In genomic region chr1:124584620-124585019, GRCm38 (mm10) we compare ENCODE assay signal across 15 mouse cellular contexts.
"Had no signal": no experiment of that assay in that cellular context is flagged by ENCODE, and none has a peak within 500 bp of the region (broad histone marks: within the 10 kb centered on the region; RNA-seq: fewer than 3 reads in every experiment).

No protein-coding gene starts in this region.

- H3K4me3 ChIP-seq: neural tube, embryonic 13.5 days; neural tube, embryonic 15.5 days; stomach, embryonic 15.5 days had no signal

- DNase-seq: retina, postnatal 1 day; right cerebral cortex, adult 18-20 months; right cerebral cortex, postnatal 14 days; right cerebral cortex, postnatal 25 days; right cerebral cortex, postnatal 4 days; spleen, adult 18-20 months; thymus, adult 18-20 months; thymus, adult 2 months; thymus, postnatal 14 days; thymus, postnatal 25 days; thymus, postnatal 36 days; thymus, postnatal 4 days had no signal

- H3K9ac ChIP-seq: neural tube, embryonic 13.5 days; neural tube, embryonic 15.5 days; stomach, embryonic 15.5 days had no signal

- H3K27ac ChIP-seq: neural tube, embryonic 13.5 days; neural tube, embryonic 15.5 days; stomach, embryonic 15.5 days had no signal

- H3K9me3 ChIP-seq: neural tube, embryonic 13.5 days; neural tube, embryonic 15.5 days; stomach, embryonic 15.5 days had no signal

- H3K36me3 ChIP-seq: neural tube, embryonic 13.5 days; neural tube, embryonic 15.5 days; stomach, embryonic 15.5 days had no signal

- H3K4me2 ChIP-seq: neural tube, embryonic 13.5 days; neural tube, embryonic 15.5 days; stomach, embryonic 15.5 days had no signal

- H3K4me1 ChIP-seq: neural tube, embryonic 13.5 days; neural tube, embryonic 15.5 days; stomach, embryonic 15.5 days had no signal

- H3K27me3 ChIP-seq: neural tube, embryonic 13.5 days; neural tube, embryonic 15.5 days; stomach, embryonic 15.5 days had no signal
